Mouse (Mus musculus) neural tube, embryonic 15.5 days (tissue): ENCODE data around the gene Ephx1. TPM values are rescaled to one million over a fixed set of nuclear protein-coding genes. Genes with fewer than 3 reads are reported as not detected.

Source experiments
- ATAC-seq: fragments of 200-750 bp; cut with Nextera tagmentation; 2 replicates; pipeline ENCODE4 v1.8.0; 2017; ENCODE audit warnings: mild to moderate bottlenecking, moderate TSS enrichment, moderate library complexity; ENCODE audit not compliant: low FRiP score
- H3K27ac ChIP-seq: fragments of 300-500 bp; sonication (generic); replicated peaks from 2 replicates; pipeline ENCODE4 v1.5.1; 2015; ENCODE audit warnings: mild to moderate bottlenecking, inconsistent platforms
- H3K27me3 ChIP-seq: fragments of 300-500 bp; sonication (generic); replicated peaks from 2 replicates; pipeline ENCODE4 v1.6.1; 2015; ENCODE audit warnings: inconsistent platforms
- H3K36me3 ChIP-seq: fragments of 300-500 bp; sonication (generic); 2 replicates; pipeline ENCODE4 v1.6.1; 2015; ENCODE audit warnings: inconsistent platforms
- H3K4me1 ChIP-seq: fragments of 300-500 bp; sonication (generic); 2 replicates; pipeline ENCODE4 v1.6.1; 2015; ENCODE audit warnings: inconsistent platforms
- H3K4me2 ChIP-seq: fragments of 300-500 bp; sonication (generic); 2 replicates; pipeline ENCODE4 v1.6.1; 2015; ENCODE audit warnings: inconsistent platforms, mild to moderate bottlenecking, moderate library complexity
- H3K4me3 ChIP-seq: fragments of 300-500 bp; sonication (generic); replicated peaks from 2 replicates; pipeline ENCODE4 v1.5.1; 2015; ENCODE audit warnings: mild to moderate bottlenecking, inconsistent platforms
- H3K9ac ChIP-seq: fragments of 300-500 bp; sonication (generic); replicated peaks from 2 replicates; pipeline ENCODE4 v1.6.1; 2015; ENCODE audit warnings: mild to moderate bottlenecking, inconsistent platforms
- H3K9me3 ChIP-seq: fragments of 300-500 bp; sonication (generic); replicated peaks from 2 replicates; pipeline ENCODE4 v1.6.1; 2016; ENCODE audit warnings: inconsistent platforms
- WGBS: fragments of 180-500 bp; shearing (Covaris S2); methylation state at CpG from one replicate; pipeline ENCODE4 v1.1.7; 2015; ENCODE audit warnings: mixed read lengths; 5-methylcytosine and 5-hydroxymethylcytosine counted together
- polyA plus RNA-seq: library from polyadenylated mRNA; unstranded; fragments of >200 nt; fragmentation: Nextera tagmentation; extraction: Ambion mirVana; gene quantifications from 2 replicates; pipeline ENCODE4 v1.2.1, GENCODE M21; 2015

The Ephx1 gene
- polyA plus RNA-seq, 1 experiment from 2014 or later: 7.6 TPM

GRCm38 (mm10) chr1:181011601-181012000, 9.1 kb downstream of the Ephx1 start:
- Histone ChIP-seq H3K4me1 (peaks cover 16% of the 10 kb centered on the region), H3K4me3 (no peak overlapping the region), H3K9ac (no peak overlapping the region), H3K36me3 (no peaks in the 10 kb centered on the region), H3K27me3 (no peaks in the 10 kb centered on the region; the same call in 1 of the 2 replicates), H3K4me2 (no peak overlapping the region), H3K27ac (no peak overlapping the region), H3K9me3 (no peaks in the 10 kb centered on the region)
- ATAC-seq: no peak
- 34% methylated on average over 5 of the region's 5 CpGs for WGBS

- Histone ChIP-seq H3K4me1 (peaks cover 4% of the 10 kb centered on the region; the same call in 1 of the 2 replicates), H3K27me3 (no peaks in the 10 kb centered on the region), H3K27ac (no peak overlapping the region), H3K4me2 (no peak overlapping the region), H3K9ac (no peak overlapping the region), H3K4me3 (no peak overlapping the region), H3K9me3 (no peaks in the 10 kb centered on the region), H3K36me3 (no peaks in the 10 kb centered on the region)
- no peak for ATAC-seq
- 56% methylated on average over 4 of the region's 4 CpGs for WGBS
Observed at GRCm38 (mm10) chr1:181010171-181010932, 10.4 kb downstream of the Ephx1 start.

- ATAC-seq: no peak
- H3K36me3 ChIP-seq: no peaks in the 10 kb centered on the region
- no peak overlapping the region for H3K4me2 ChIP-seq
- no peak overlapping the region for H3K9ac ChIP-seq
- no peak overlapping the region for H3K4me3 ChIP-seq
- 78% methylated on average over 3 of the region's 3 CpGs for WGBS
- H3K27me3 ChIP-seq: no peaks in the 10 kb centered on the region
- H3K27ac ChIP-seq: no peak overlapping the region
- no peaks in the 10 kb centered on the region for H3K9me3 ChIP-seq
- H3K4me1 ChIP-seq: no peaks in the 10 kb centered on the region
Observed at GRCm38 (mm10) chr1:181009754-181010153, 10.9 kb downstream of the Ephx1 start.

GRCm38 (mm10) chr1:181009011-181009590, 11.6 kb downstream of the Ephx1 start:
- Histone ChIP-seq H3K4me1 (no peaks in the 10 kb centered on the region), H3K9ac (no peak overlapping the region), H3K27ac (no peak overlapping the region), H3K4me2 (no peak overlapping the region), H3K9me3 (no peaks in the 10 kb centered on the region), H3K4me3 (no peak overlapping the region), H3K36me3 (no peaks in the 10 kb centered on the region), H3K27me3 (no peaks in the 10 kb centered on the region)
- ATAC-seq: no peak
- WGBS: 90% methylated on average over 4 of the region's 4 CpGs

GRCm38 (mm10) chr1:181008266-181008665, 12.4 kb downstream of the Ephx1 start:
- no peak for ATAC-seq

GRCm38 (mm10) chr1:181007831-181008230, 12.9 kb downstream of the Ephx1 start:
- no peak overlapping the region for H3K27ac ChIP-seq
- H3K9me3 ChIP-seq: no peaks in the 10 kb centered on the region
- no peak overlapping the region for H3K4me2 ChIP-seq
- H3K9ac ChIP-seq: no peak overlapping the region
- no peak for ATAC-seq
- H3K27me3 ChIP-seq: no peaks in the 10 kb centered on the region
- WGBS: 85% methylated on average over 6 of the region's 6 CpGs
- H3K36me3 ChIP-seq: no peaks in the 10 kb centered on the region
- no peaks in the 10 kb centered on the region for H3K4me1 ChIP-seq
- no peak overlapping the region for H3K4me3 ChIP-seq

More at GRCm38 (mm10) chr1:181008266-181008665, 12.4 kb downstream of the Ephx1 start:
- H3K9ac ChIP-seq: no peak overlapping the region
- H3K36me3 ChIP-seq: no peaks in the 10 kb centered on the region
- WGBS: 100% methylated on average over 2 of the region's 2 CpGs
- no peak overlapping the region for H3K4me2 ChIP-seq
- no peak overlapping the region for H3K4me3 ChIP-seq
- no peaks in the 10 kb centered on the region for H3K4me1 ChIP-seq
- H3K27me3 ChIP-seq: no peaks in the 10 kb centered on the region
- H3K27ac ChIP-seq: no peak overlapping the region
- H3K9me3 ChIP-seq: no peaks in the 10 kb centered on the region

- H3K36me3 ChIP-seq: no peaks in the 10 kb centered on the region
- H3K9me3 ChIP-seq: no peaks in the 10 kb centered on the region
- no peaks in the 10 kb centered on the region for H3K4me1 ChIP-seq
- no peaks in the 10 kb centered on the region for H3K27me3 ChIP-seq
- no peak overlapping the region for H3K9ac ChIP-seq
- 89% methylated on average over 8 of the region's 8 CpGs for WGBS
- ATAC-seq: no peak
- H3K4me3 ChIP-seq: no peak overlapping the region
- no peak overlapping the region for H3K27ac ChIP-seq
- H3K4me2 ChIP-seq: no peak overlapping the region
Observed at GRCm38 (mm10) chr1:181005331-181005730, 15.4 kb downstream of the Ephx1 start.

GRCm38 (mm10) chr1:181003790-181004189, 16.9 kb downstream of the Ephx1 start:
- Histone ChIP-seq H3K27ac (no peak overlapping the region), H3K4me2 (no peak overlapping the region), H3K4me3 (no peak overlapping the region), H3K9me3 (no peaks in the 10 kb centered on the region), H3K9ac (no peak overlapping the region), H3K4me1 (no peaks in the 10 kb centered on the region), H3K27me3 (no peaks in the 10 kb centered on the region), H3K36me3 (no peaks in the 10 kb centered on the region)
- WGBS: 95% methylated on average over 2 of the region's 2 CpGs
- ATAC-seq: no peak

- Histone ChIP-seq H3K9me3 (no peaks in the 10 kb centered on the region), H3K4me3 (no peak overlapping the region), H3K27ac (no peak overlapping the region), H3K27me3 (no peaks in the 10 kb centered on the region), H3K4me1 (no peaks in the 10 kb centered on the region), H3K9ac (no peak overlapping the region), H3K4me2 (no peak overlapping the region), H3K36me3 (no peaks in the 10 kb centered on the region)
- no peak for ATAC-seq
- 94% methylated on average over 3 of the region's 3 CpGs for WGBS
Observed at GRCm38 (mm10) chr1:181001621-181002020, 19.1 kb downstream of the Ephx1 start.

- no peaks in the 10 kb centered on the region for H3K4me1 ChIP-seq
- H3K27me3 ChIP-seq: no peaks in the 10 kb centered on the region
- H3K4me3 ChIP-seq: no peak overlapping the region
- no peaks in the 10 kb centered on the region for H3K9me3 ChIP-seq
- WGBS: 91% methylated on average over 3 of the region's 3 CpGs
- H3K36me3 ChIP-seq: no peaks in the 10 kb centered on the region
- no peak for ATAC-seq
- H3K9ac ChIP-seq: no peak overlapping the region
- H3K4me2 ChIP-seq: no peak overlapping the region
- no peak overlapping the region for H3K27ac ChIP-seq
Observed at GRCm38 (mm10) chr1:181001217-181001616, 19.5 kb downstream of the Ephx1 start.

GRCm38 (mm10) chr1:181000501-181001092, 20.1 kb downstream of the Ephx1 start:
- H3K27ac ChIP-seq: no peak overlapping the region
- no peaks in the 10 kb centered on the region for H3K4me1 ChIP-seq
- ATAC-seq: no peak
- no peaks in the 10 kb centered on the region for H3K9me3 ChIP-seq
- no peaks in the 10 kb centered on the region for H3K36me3 ChIP-seq
- no peak overlapping the region for H3K9ac ChIP-seq
- H3K27me3 ChIP-seq: no peaks in the 10 kb centered on the region
- H3K4me2 ChIP-seq: no peak overlapping the region
- 30% methylated on average over 10 of the region's 10 CpGs for WGBS
- H3K4me3 ChIP-seq: no peak overlapping the region

GRCm38 (mm10) chr1:180992142-180992541, 28.6 kb downstream of the Ephx1 start:
- Histone ChIP-seq H3K4me3 (no peak overlapping the region), H3K27me3 (no peaks in the 10 kb centered on the region), H3K9ac (no peak overlapping the region), H3K36me3 (no peaks in the 10 kb centered on the region), H3K27ac (no peak overlapping the region), H3K4me1 (peaks cover 2% of the 10 kb centered on the region; the same call in 1 of the 2 replicates), H3K9me3 (no peaks in the 10 kb centered on the region), H3K4me2 (no peak overlapping the region)
- 70% methylated on average over 3 of the region's 3 CpGs for WGBS
- ATAC-seq: no peak
